Mouse (Mus musculus) forebrain, embryonic 15.5 days (tissue): ENCODE data around the gene Lgalsl. TPM values are rescaled to one million over a fixed set of nuclear protein-coding genes. Genes with fewer than 3 reads are reported as not detected.

Source experiments
- ATAC-seq: fragments of 200-750 bp; cut with Nextera tagmentation; replicated peaks from 2 replicates; pipeline ENCODE4 v1.8.0; 2017; ENCODE audit warnings: mild to moderate bottlenecking, moderate TSS enrichment, moderate library complexity
- H3K27ac ChIP-seq: fragments of 300-500 bp; sonication (generic); replicated peaks from 2 replicates; pipeline ENCODE4 v1.5.1; 2015; ENCODE audit warnings: mild to moderate bottlenecking, inconsistent platforms
- H3K27me3 ChIP-seq: fragments of 300-500 bp; sonication (generic); 2 replicates; pipeline ENCODE4 v1.6.1; 2015; ENCODE audit warnings: inconsistent platforms
- H3K36me3 ChIP-seq: fragments of 300-500 bp; sonication (generic); 2 replicates; pipeline ENCODE4 v1.6.1; 2015; ENCODE audit warnings: mild to moderate bottlenecking, inconsistent platforms
- H3K4me1 ChIP-seq: fragments of 300-500 bp; sonication (generic); 2 replicates; pipeline ENCODE4 v1.6.1; 2015; ENCODE audit warnings: inconsistent platforms
- H3K4me2 ChIP-seq: fragments of 300-500 bp; sonication (generic); replicated peaks from 2 replicates; pipeline ENCODE4 v1.6.1; 2015; ENCODE audit warnings: mild to moderate bottlenecking, inconsistent platforms
- H3K4me3 ChIP-seq: fragments of 300-500 bp; sonication (generic); 2 replicates; pipeline ENCODE4 v1.5.1; 2015; ENCODE audit warnings: mild to moderate bottlenecking, inconsistent platforms
- H3K9ac ChIP-seq: fragments of 300-500 bp; sonication (generic); replicated peaks from 2 replicates; pipeline ENCODE4 v1.6.1; 2015; ENCODE audit warnings: mild to moderate bottlenecking, inconsistent platforms
- H3K9me3 ChIP-seq: fragments of 300-500 bp; sonication (generic); 2 replicates; pipeline ENCODE4 v1.6.1; 2016; ENCODE audit warnings: inconsistent platforms
- WGBS: fragments of 180-500 bp; shearing (Covaris S2); methylation state at CpG from one replicate; pipeline ENCODE4 v1.1.7; 2015; ENCODE audit warnings: mixed read lengths; 5-methylcytosine and 5-hydroxymethylcytosine counted together
- polyA plus RNA-seq: library from polyadenylated mRNA; unstranded; fragments of >200 nt; fragmentation: Nextera tagmentation; extraction: Ambion mirVana; gene quantifications from 2 replicates; pipeline ENCODE4 v1.2.1, GENCODE M21; 2015

Gene Lgalsl
- polyA plus RNA-seq, 1 experiment from 2014 or later: 83.8 TPM

GRCm38 (mm10) chr11:20793676-20794075 is 37.2 kb downstream of the Lgalsl start:
- H3K27ac ChIP-seq: no peak overlapping the region
- ATAC-seq: no peak
- no peak overlapping the region for H3K4me3 ChIP-seq
- H3K36me3 ChIP-seq: no peaks in the 10 kb centered on the region
- no peaks in the 10 kb centered on the region for H3K4me1 ChIP-seq
- no peaks in the 10 kb centered on the region for H3K9me3 ChIP-seq
- no peak overlapping the region for H3K4me2 ChIP-seq
- H3K9ac ChIP-seq: no peak overlapping the region
- H3K27me3 ChIP-seq: no peaks in the 10 kb centered on the region
- 62% methylated on average over 4 of the region's 4 CpGs for WGBS

GRCm38 (mm10) chr11:20792667-20793066 is 38.2 kb downstream of the Lgalsl start:
- no peak overlapping the region for H3K4me3 ChIP-seq
- no peaks in the 10 kb centered on the region for H3K27me3 ChIP-seq
- no peaks in the 10 kb centered on the region for H3K9me3 ChIP-seq
- H3K4me1 ChIP-seq: no peaks in the 10 kb centered on the region
- H3K9ac ChIP-seq: no peak overlapping the region
- 84% methylated on average over 3 of the region's 3 CpGs for WGBS
- H3K4me2 ChIP-seq: no peak overlapping the region
- no peak overlapping the region for H3K27ac ChIP-seq
- no peaks in the 10 kb centered on the region for H3K36me3 ChIP-seq
- no peak for ATAC-seq

GRCm38 (mm10) chr11:20791334-20791733 is 39.5 kb downstream of the Lgalsl start:
- Histone ChIP-seq H3K9ac (no peak overlapping the region), H3K27ac (no peak overlapping the region), H3K4me1 (no peaks in the 10 kb centered on the region), H3K4me2 (no peak overlapping the region), H3K9me3 (no peaks in the 10 kb centered on the region), H3K36me3 (no peaks in the 10 kb centered on the region), H3K27me3 (no peaks in the 10 kb centered on the region), H3K4me3 (no peak overlapping the region)
- no peak for ATAC-seq
- WGBS: 83% methylated on average over 2 of the region's 2 CpGs

- H3K27ac ChIP-seq: no peak overlapping the region
- H3K4me2 ChIP-seq: no peak overlapping the region
- ATAC-seq: no peak
- H3K9ac ChIP-seq: no peak overlapping the region
- no peaks in the 10 kb centered on the region for H3K4me1 ChIP-seq
- no peaks in the 10 kb centered on the region for H3K36me3 ChIP-seq
- H3K4me3 ChIP-seq: no peak overlapping the region
- WGBS: 44% methylated on average over 1 of the region's 1 CpGs
- no peaks in the 10 kb centered on the region for H3K9me3 ChIP-seq
- no peaks in the 10 kb centered on the region for H3K27me3 ChIP-seq
Measured at GRCm38 (mm10) chr11:20789015-20789414, 41.8 kb downstream of the Lgalsl start.

GRCm38 (mm10) chr11:20788070-20788469 is 42.8 kb downstream of the Lgalsl start:
- 79% methylated on average over 3 of the region's 3 CpGs for WGBS
- Histone ChIP-seq H3K4me3 (no peak overlapping the region), H3K36me3 (no peaks in the 10 kb centered on the region), H3K27ac (no peak overlapping the region), H3K9me3 (no peaks in the 10 kb centered on the region), H3K4me2 (no peak overlapping the region), H3K4me1 (no peaks in the 10 kb centered on the region), H3K27me3 (no peaks in the 10 kb centered on the region), H3K9ac (no peak overlapping the region)
- ATAC-seq: no peak

GRCm38 (mm10) chr11:20786191-20786590 is 44.7 kb downstream of the Lgalsl start:
- Histone ChIP-seq H3K36me3 (no peaks in the 10 kb centered on the region), H3K27me3 (no peaks in the 10 kb centered on the region), H3K27ac (no peak overlapping the region), H3K9ac (no peak overlapping the region), H3K4me1 (no peaks in the 10 kb centered on the region), H3K4me3 (no peak overlapping the region), H3K4me2 (no peak overlapping the region), H3K9me3 (no peaks in the 10 kb centered on the region)
- ATAC-seq: no peak
- WGBS: 66% methylated on average over 2 of the region's 2 CpGs

GRCm38 (mm10) chr11:20785186-20785585 is 45.7 kb downstream of the Lgalsl start:
- H3K27ac ChIP-seq: no peak overlapping the region

GRCm38 (mm10) chr11:20784776-20785175 is 46.1 kb downstream of the Lgalsl start:
- Histone ChIP-seq H3K4me2 (no peak overlapping the region), H3K27ac (no peak overlapping the region), H3K4me1 (no peaks in the 10 kb centered on the region), H3K4me3 (no peak overlapping the region), H3K36me3 (no peaks in the 10 kb centered on the region), H3K9ac (no peak overlapping the region), H3K27me3 (no peaks in the 10 kb centered on the region), H3K9me3 (no peaks in the 10 kb centered on the region)
- ATAC-seq: no peak
- 84% methylated on average over 6 of the region's 6 CpGs for WGBS

More at GRCm38 (mm10) chr11:20785186-20785585, 45.7 kb downstream of the Lgalsl start:
- Histone ChIP-seq H3K9ac (no peak overlapping the region), H3K4me1 (no peaks in the 10 kb centered on the region), H3K27me3 (no peaks in the 10 kb centered on the region), H3K36me3 (no peaks in the 10 kb centered on the region), H3K4me3 (no peak overlapping the region), H3K4me2 (no peak overlapping the region), H3K9me3 (no peaks in the 10 kb centered on the region)
- 66% methylated on average over 1 of the region's 1 CpGs for WGBS
- no peak for ATAC-seq

- Histone ChIP-seq H3K4me2 (no peak overlapping the region), H3K4me1 (no peaks in the 10 kb centered on the region), H3K9me3 (no peaks in the 10 kb centered on the region), H3K9ac (no peak overlapping the region), H3K27me3 (no peaks in the 10 kb centered on the region), H3K36me3 (no peaks in the 10 kb centered on the region), H3K4me3 (no peak overlapping the region), H3K27ac (no peak overlapping the region)
- no peak for ATAC-seq
- 97% methylated on average over 1 of the region's 1 CpGs for WGBS
Measured at GRCm38 (mm10) chr11:20783467-20783866, 47.4 kb downstream of the Lgalsl start.

- Histone ChIP-seq H3K4me3 (no peak overlapping the region), H3K4me1 (no peaks in the 10 kb centered on the region), H3K36me3 (no peaks in the 10 kb centered on the region), H3K9me3 (no peaks in the 10 kb centered on the region), H3K9ac (no peak overlapping the region), H3K4me2 (no peak overlapping the region), H3K27me3 (no peaks in the 10 kb centered on the region), H3K27ac (no peak overlapping the region)
- no peak for ATAC-seq
- WGBS: 51% methylated on average over 2 of the region's 2 CpGs
Measured at GRCm38 (mm10) chr11:20782620-20783019, 48.2 kb downstream of the Lgalsl start.

GRCm38 (mm10) chr11:20780312-20780711 is 50.5 kb downstream of the Lgalsl start:
- Histone ChIP-seq H3K36me3 (no peaks in the 10 kb centered on the region), H3K4me2 (no peak overlapping the region), H3K4me3 (no peak overlapping the region), H3K9ac (no peak overlapping the region), H3K9me3 (no peaks in the 10 kb centered on the region), H3K27ac (no peak overlapping the region), H3K4me1 (no peaks in the 10 kb centered on the region), H3K27me3 (no peaks in the 10 kb centered on the region)
- WGBS: 90% methylated on average over 4 of the region's 4 CpGs
- ATAC-seq: no peak

- Histone ChIP-seq H3K27me3 (no peaks in the 10 kb centered on the region), H3K36me3 (no peaks in the 10 kb centered on the region), H3K9ac (no peak overlapping the region), H3K9me3 (no peaks in the 10 kb centered on the region), H3K4me2 (no peak overlapping the region), H3K4me1 (no peaks in the 10 kb centered on the region), H3K27ac (no peak overlapping the region), H3K4me3 (no peak overlapping the region)
- ATAC-seq: no peak
- 88% methylated on average over 3 of the region's 3 CpGs for WGBS
Measured at GRCm38 (mm10) chr11:20778861-20779563, 51.8 kb downstream of the Lgalsl start.

- H3K4me1 ChIP-seq: no peaks in the 10 kb centered on the region
- no peaks in the 10 kb centered on the region for H3K27me3 ChIP-seq
- no peaks in the 10 kb centered on the region for H3K36me3 ChIP-seq
- no peak overlapping the region for H3K9ac ChIP-seq
- 91% methylated on average over 1 of the region's 1 CpGs for WGBS
- H3K4me3 ChIP-seq: no peak overlapping the region
- no peak overlapping the region for H3K27ac ChIP-seq
- no peak overlapping the region for H3K4me2 ChIP-seq
- H3K9me3 ChIP-seq: no peaks in the 10 kb centered on the region
- ATAC-seq: no peak
Measured at GRCm38 (mm10) chr11:20778298-20778697, 52.6 kb downstream of the Lgalsl start.
